Mouse (Mus musculus) layer of hippocampus, adult 18-20 months (tissue): ENCODE results near the gene Mknk2. TPM values are rescaled to one million over a fixed set of nuclear protein-coding genes. Genes with fewer than 3 reads are reported as not detected.

Experiments
- DNase-seq, 2 experiments: peaks; one replicate each; pipeline ENCODE4 v3.0.0; 2022; ENCODE audit warnings: low spot score in 2 of 2
- long read RNA-seq: library from polyadenylated mRNA; stranded (forward); transcript quantifications from one replicate; pipeline ENCODE4 v2.0.0, GENCODE M21; 2021
- total RNA-seq, 2 experiments: library from RNA; stranded (reverse); gene quantifications; 2 replicates each; pipeline ENCODE4 v1.2.3; 2021

The Mknk2 gene
- 10 to 100 TPM; 44.7 to 46.1 TPM for total RNA-seq
- long read RNA-seq, transcript Mknk2-205 (14 exons, 3,439 nt), result major isoform, 21 of 113 reads
- long read RNA-seq, partial matches to known transcripts, result 9 of 113 reads
- long read RNA-seq, other reads (novel, unspliced or antisense), result 82 of 113 reads

DNA sequence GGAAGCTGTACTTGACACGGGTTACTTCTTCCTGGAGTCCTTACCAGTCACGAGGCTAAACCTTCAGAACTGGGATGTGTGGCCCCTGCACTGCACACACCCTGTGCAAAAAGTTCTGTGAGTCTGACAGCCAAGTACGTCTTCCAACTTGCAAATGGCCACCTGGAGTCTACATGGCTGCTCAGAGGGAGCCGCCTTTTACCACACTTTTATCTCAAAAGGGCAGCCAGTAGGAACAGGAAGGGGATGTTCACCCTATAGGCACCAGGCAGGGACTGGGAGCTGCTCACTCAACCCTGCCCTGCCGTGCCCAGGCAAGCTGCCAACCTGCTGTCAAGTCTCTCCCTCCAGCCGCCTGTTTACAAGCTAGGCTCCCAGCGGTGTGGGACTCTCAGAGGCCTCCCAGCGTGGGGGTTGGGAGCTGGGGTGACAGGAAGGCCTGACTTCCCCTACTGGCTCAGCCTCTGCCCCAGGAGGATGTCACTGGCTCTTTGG, at the start of gene Mknk2:
Gene Mknk2 (minus strand): TSS at position 171 of the 495 bp plus-strand sequence.
- DNase-seq, result peak; percentile 68 to 83

GRCm38 (mm10) chr10:80717281-80717680, 39.4 kb upstream of the Mknk2 start:
- no peak for DNase-seq

GRCm38 (mm10) chr10:80710834-80711233, 32.9 kb upstream of the Mknk2 start:
- DNase-seq, result no peak

DNA sequence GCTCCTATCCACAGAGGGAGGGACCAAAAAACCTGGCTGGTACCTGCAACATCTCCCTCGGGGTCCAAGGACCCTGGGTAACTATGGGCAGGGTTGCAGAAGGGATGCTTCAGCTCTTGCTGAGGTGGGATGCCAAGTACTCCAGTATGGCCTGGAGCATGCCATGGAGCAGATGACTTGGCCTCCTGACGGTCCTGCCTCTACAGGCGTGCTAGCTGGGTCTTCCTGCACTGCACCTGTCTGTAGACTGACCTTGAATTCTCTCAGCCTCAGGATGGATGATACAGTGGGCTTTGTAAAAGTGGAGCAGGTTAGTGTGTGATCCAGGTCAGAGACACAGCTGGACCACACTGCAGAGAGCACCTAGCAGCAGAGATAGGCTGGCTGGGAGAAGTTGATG, 27.6 kb upstream of the Mknk2 start:
- DNase-seq, result no peak

DNA sequence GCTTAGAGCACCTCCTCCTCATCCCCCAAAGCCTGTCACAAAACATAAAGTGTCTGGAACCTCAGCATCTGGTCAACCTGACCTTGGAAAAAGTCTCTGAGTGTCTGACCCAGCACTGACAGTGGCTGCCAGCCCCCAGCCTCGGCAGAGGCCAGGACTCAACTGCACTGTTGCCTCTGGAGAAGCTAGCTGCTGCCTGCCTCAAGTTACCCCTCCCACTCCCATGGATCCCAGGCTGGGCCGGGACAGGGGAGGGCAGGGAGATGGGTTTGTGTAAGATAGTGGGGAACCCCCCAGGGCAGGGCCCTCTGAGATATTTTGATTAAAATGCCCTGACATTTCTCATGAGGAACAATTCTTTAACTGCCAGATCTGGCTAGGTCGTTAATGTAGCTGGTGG, 27.1 kb upstream of the Mknk2 start:
- DNase-seq, result no peak

- DNase-seq, result no peak
Observed at GRCm38 (mm10) chr10:80704418-80704817, 26.5 kb upstream of the Mknk2 start.

DNA sequence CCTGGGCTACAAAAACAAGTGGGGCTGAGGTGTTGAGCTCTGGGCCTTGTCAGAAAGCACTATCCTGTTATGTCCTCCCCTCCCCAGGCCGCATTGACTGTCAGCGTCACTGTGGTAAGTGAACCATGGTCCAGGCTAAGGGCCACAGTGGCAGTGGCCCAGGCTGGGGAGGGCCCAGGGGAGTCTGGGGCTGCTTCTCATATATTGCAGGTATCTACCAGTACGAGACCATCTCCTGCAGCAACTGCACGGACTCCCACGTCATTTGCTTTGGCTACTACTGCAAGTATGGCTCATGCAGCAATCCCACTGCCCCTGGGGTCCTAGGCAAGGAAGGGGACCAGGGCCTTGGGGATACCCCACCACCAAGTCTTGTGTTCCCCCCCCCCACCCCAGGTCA, 25.7 kb upstream of the Mknk2 start:
- DNase-seq, result no peak

DNA sequence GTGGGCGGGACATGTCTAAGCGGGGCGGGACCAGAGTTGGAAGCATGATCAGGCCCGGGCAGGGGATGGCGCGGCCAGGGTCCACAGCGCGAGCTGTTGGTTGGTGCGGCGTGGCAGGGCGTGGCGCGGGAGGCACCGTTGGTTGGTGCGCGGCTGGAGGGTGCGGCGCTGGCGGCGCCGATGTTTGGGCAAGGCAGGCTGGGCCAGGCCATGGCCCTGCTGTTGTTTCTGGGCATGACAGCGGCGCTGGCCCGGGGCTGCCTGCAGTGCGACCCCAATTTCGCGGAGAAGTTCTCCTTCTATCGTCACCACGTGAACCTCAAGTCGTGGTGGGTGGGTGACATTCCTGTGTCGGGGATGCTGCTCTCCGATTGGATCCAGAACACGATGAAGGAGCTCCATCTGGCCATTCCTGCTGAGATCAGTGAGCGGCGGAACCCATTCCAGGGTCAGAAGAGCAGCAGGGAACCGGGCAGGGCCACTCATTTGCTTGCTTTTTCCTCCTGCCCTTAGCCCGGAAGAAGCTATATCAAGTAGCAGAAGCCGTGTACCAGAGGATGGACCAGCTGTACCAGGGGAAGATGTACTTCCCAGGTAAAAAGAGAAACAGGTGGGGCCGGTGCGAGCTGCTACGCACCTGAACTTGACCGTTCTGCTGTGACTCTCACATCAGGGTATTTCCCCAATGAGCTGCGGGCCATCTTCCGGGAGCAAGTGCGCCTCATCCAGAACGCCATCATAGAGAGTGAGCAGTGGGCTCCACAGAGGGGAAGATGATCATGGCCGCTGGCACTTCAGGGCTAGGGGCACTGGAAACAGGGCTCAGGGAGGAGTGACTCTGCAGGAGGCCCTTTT, 24.9 kb upstream of the Mknk2 start:
- peak; percentile 95 to 96 for DNase-seq

GRCm38 (mm10) chr10:80701721-80702535, 24.0 kb upstream of the Mknk2 start, which contains the start of the genes Mob3a and Izumo4:
Mob3a (minus strand) TSS chr10:80701977.
Izumo4 (plus strand) TSS chr10:80702184.
- peak; percentile 99 to 100 for DNase-seq

DNA sequence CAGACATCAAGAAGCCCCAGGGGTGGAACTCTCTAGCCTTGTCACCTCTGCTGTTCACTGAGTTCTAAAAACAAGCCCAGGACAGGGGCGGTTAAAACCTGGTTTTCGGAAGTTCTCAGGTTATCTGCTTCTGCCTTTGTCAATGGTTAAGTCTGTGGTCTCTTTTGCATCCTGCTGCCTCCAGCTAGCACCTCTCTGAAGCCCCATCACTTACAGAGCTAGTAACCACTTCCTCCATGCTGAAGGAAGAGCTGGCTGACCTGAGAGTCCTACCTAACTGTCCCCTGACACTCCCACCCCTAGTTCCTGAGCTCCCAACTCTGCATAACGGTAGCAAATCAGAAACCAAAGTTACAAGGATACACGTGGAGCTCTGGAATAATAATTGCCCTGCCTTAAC, 22.8 kb upstream of the Mknk2 start:
- DNase-seq, result no peak

DNA sequence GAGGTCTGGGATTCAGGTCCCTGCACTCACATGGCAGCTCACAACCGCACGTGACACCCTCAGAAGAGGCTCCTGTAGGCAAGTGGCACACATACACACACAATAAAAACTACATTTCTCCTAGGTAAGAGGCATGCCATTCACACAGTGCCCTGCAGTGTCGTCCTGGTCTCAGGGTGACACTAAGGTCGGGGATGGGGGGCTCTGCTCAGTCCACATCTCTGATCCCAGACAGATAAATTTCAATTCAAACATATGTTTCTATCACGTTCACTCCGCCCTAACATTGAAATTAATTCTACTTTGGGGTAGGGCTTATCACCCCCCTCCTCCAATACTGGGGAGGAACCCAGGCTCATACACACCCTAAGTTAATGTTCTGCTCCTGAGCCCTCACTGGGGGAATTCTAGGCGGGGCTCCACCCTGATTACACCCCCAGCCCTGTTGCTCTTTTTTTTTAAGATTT, 22.2 kb upstream of the Mknk2 start:
- no peak for DNase-seq

GRCm38 (mm10) chr10:80698605-80699004, 20.7 kb upstream of the Mknk2 start:
- no peak for DNase-seq

- DNase-seq, result no peak
Observed at GRCm38 (mm10) chr10:80697812-80698211, 19.9 kb upstream of the Mknk2 start.

- DNase-seq, result no peak
Observed at GRCm38 (mm10) chr10:80697393-80697787, 19.5 kb upstream of the Mknk2 start.

DNA sequence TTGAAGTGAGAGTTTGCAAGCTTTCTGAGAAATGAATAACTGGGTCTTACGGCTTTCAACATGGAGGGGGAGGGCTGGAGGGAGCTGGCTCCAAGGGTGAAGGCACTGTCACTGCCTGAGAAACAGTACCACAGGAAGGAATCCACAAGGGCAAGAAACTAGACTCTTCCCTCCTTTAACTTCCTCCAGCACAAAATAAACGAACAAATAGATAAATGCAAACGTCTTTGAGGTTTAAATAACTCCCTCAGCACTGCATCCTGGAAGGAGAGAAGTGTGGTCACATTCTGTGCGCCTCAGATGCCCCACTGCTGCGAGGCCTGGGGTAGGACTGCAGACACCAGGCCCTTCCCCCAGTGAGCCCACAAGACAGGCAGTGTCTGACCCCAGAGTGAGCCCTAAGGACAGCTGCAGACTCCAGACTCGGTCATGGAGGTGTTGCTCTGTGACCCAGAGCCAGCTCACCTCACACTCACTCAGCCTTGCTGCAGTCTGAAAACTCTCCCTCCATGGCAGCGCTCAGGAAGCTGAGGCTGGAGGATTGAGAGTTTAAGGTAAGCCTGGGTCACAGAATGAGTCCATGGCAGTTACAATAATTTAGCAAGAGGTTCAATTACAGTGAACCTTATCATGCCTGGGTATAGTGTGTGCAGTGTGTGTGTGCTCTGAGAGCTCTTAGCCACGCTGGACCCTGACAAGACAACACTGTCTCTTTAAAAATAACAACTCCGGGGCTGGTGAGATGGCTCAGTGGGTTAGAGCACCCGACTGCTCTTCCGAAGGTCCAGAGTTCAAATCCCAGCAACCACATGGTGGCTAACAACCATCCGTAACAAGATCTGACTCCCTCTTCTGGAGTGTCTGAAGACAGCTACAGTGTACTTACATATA, 18.8 kb upstream of the Mknk2 start:
- no peak for DNase-seq

DNA sequence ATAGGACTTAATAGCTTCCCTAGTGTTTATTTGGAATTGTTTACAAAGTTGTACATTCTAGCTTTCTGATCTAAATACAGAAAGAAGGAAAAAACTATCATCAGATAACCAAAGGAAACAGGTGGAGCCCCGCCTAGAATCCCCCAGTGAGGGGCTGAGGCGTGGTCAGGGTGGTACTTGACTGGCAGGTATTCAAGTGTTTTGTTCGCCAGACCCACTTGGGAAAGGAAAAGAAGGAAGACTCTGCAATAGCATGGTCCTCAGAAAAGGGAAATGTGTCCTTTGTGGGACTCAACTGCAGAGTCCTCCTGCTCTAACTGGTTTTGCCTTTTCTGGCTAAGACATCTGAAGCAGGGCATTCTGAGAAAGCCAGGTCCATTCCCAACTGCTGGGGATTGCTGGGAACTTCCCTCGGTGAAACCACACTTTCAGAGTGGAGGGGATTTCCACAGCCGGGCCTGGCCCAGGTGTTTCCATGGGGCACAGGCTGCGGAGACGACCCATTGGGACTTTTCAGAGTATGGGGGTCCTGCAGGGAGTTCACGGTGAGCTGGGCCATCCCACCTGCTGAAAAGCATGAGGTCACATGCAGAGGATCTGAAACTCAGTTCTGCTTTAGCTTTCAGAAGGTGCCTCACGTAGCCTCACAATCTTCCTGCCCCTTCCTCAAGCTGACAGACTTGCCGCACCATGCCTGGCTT, 18.0 kb upstream of the Mknk2 start:
- DNase-seq, result no peak

- no peak for DNase-seq
Observed at GRCm38 (mm10) chr10:80695186-80695585, 17.3 kb upstream of the Mknk2 start.

DNA sequence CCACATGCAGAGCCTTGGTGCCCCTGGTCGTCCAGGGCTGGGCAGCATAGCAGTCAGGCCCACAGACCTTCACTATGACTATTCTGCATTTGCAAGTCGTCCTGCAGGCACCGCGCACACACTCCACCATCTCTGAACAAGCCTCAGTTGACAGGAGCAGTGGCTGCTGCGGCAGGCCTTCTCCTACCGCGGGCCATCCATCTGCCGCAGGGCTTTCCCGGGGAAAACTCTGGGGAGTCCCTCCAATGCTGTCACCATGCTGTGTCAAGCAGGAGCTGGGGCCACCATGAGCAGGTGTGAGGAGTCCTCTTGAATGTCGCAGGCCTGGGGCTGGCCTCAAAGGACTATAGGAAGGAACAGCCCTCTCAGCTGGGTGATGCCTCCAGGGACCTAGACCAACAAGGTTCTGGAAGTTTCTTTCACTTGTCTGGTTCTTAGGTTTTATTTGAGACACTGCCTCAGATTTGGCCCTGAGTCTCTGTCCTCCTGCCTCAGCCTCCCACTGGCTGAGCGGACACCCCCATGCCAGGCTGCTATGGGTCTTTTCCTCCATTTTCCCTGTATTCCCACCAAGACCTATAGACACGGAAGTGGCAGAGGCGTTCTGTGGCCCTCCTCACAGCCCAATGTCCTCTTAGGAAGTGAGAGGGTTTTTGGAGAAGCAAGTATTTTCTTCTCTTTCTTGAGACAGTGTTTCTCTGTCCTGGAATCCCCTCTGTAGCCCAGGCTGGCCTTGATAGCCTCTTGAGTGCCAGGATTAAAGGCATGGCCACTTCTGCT, 16.4 kb upstream of the Mknk2 start:
- no peak for DNase-seq

DNA sequence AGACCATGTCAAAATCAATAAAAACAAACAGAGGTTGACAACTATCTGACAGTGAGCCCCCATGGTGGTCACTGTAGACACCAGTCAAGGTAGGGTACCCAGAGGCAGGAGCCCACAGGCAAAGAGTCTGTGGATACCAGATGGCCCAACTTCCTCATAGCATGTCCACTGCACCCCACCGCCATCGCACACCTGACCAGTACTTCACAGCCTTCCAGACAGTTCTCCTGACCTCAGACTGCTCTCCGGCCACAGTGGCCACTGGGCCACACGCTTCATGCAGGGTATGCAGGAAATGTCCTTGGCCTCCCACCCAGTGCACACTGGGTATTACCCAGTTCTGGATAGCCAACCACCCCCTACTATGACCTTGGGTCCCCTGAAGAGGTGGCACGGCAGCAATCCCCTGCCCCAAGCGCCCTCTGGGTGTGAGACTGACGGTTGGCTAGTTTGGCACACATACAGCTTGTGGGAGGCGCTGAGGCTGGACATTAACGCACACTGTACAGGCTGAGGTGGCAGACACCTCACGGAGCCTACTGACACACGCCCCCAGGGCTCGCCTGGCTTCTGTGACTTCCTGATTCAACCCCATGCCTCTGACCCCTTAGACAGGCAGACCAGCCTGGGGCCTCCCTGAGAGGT, 15.6 kb upstream of the Mknk2 start:
- DNase-seq, result no peak
